Mouse (Mus musculus): Measurements from ENCODE around the gene Odf3l1. TPM values are rescaled to one million over a fixed set of nuclear protein-coding genes. Genes with fewer than 3 reads are reported as not detected.
"Not testable (repeated sequence)": the region's sequence is repeated elsewhere in the genome, so short reads cannot be mapped to it uniquely, and the experiment has no call there.

Gene Odf3l1
- 0.57 and 0.71 TPM in 2 replicates for polyA plus RNA-seq (2015; fragmentation: Nextera tagmentation; extraction: Ambion mirVana)

DNA sequence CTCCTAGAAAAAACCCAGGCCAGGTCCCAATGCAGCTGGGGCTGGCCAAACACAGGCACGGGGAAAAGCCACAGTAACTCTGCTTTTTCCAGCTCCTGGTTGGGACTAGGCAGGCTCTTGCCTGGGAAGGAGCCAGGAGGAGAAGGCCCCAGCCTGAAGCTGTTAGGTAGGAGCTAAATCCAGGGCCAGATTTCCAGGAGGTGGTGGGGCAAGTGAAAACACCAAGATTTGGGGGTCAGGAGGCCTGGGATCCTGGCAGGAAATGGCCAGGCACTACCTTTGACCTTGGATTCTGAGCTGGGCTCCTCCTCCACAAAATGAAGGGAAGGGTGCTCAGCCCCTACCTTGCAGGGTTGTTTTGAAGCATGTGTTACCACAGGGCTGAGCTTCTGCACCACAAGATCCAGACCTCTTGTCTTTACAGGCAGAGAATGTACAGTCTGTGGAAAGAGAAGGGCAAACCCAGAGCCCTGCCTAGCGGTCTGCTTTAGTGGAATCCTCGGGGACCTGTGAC is at the start of gene Odf3l1:
Gene Odf3l1 (minus strand): TSS at position 464 of the 514 bp plus-strand sequence.
- H3K9me3 ChIP-seq (ENCODE audit: control insufficient read depth, low read length), result no peaks in the 10 kb centered on the region
- ATAC-seq (ENCODE audit: low FRiP score, low TSS enrichment) (no peak), DNase-seq (ENCODE audit: low spot score) (no peak)
- peak within 1 kb of the TSS; percentile 65 for H3K9ac ChIP-seq (ENCODE audit: low read length)
- TF ChIP-seq EP300 (optimal IDR thresholded peaks at IDR 0.05) (no peak), CTCF (IDR thresholded peaks at IDR 0.05; ENCODE audit: low read depth) (no peak)
- H3K36me3 ChIP-seq (ENCODE audit: control insufficient read depth, insufficient read depth, low read length), result no peaks in the 10 kb centered on the region
- peak within 1 kb of the TSS; percentile 65 for H3K4me2 ChIP-seq (replicated peaks; ENCODE audit: low read depth)
- 3% methylated on average over 3 of the region's 3 CpGs for WGBS
- peak within 1 kb of the TSS; percentile 73 for H3K27ac ChIP-seq (replicated peaks)
- H3K4me1 ChIP-seq (replicated peaks; ENCODE audit: control insufficient read depth, insufficient read depth), result peaks cover 25% of the 10 kb centered on the region
- no peaks in the 10 kb centered on the region for H3K27me3 ChIP-seq (ENCODE audit: control insufficient read depth, insufficient read depth, low read length)
- H3K4me3 ChIP-seq (ENCODE audit: low read depth, low read length), result peak within 1 kb of the TSS; percentile 49

DNA sequence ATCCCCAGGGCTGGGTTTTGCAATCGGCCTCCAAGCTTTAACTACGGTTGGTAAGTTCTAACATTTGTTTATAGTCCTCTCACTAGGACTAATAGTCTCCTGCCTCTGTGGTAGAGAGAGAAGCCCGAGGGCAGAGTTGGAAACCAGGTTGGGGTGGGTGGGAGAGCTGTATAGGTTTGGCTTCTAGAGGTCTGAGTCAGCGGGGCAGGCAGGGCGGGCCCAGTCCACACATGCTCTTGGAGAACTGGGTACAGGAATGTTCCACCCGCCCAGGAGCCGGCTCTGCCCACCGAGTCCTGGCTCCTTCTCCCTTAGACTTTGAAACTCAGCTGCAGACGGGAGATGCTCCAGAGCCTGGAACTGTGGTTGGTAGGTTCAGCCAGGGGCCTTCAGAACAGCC is 49.5 kb upstream of the Odf3l1 start:
- ATAC-seq (ENCODE audit: low FRiP score, low TSS enrichment) (peak; percentile 63), DNase-seq (ENCODE audit: low spot score) (peak; percentile 49)
- H3K4me2 ChIP-seq (replicated peaks; ENCODE audit: low read depth), result no peak overlapping the region
- peak overlapping the region; percentile 56 for H3K27ac ChIP-seq (replicated peaks)
- 0 out of 2 replicates have a peak, but pooled peaks cover 3% of the 10 kb centered on the region for H3K4me1 ChIP-seq (replicated peaks; ENCODE audit: control insufficient read depth, insufficient read depth)
- no peaks in the 10 kb centered on the region for H3K27me3 ChIP-seq (ENCODE audit: control insufficient read depth, insufficient read depth, low read length)
- no peaks in the 10 kb centered on the region for H3K9me3 ChIP-seq (ENCODE audit: control insufficient read depth, low read length)
- no peak overlapping the region for H3K9ac ChIP-seq (ENCODE audit: low read length)
- no peak overlapping the region for H3K4me3 ChIP-seq (ENCODE audit: low read depth, low read length)
- TF ChIP-seq EP300 (optimal IDR thresholded peaks at IDR 0.05) (peak; percentile 20), CTCF (IDR thresholded peaks at IDR 0.05; ENCODE audit: low read depth) (no peak)
- WGBS, result 52% methylated on average over 9 of the region's 9 CpGs
- H3K36me3 ChIP-seq (ENCODE audit: control insufficient read depth, insufficient read depth, low read length), result peaks cover 5% of the 10 kb centered on the region

GRCm38 (mm10) chr9:56911017-56911416 is 46.5 kb upstream of the Odf3l1 start:
- H3K36me3 ChIP-seq (ENCODE audit: control insufficient read depth, insufficient read depth, low read length), result no peaks in the 10 kb centered on the region; the same call in 1 of the 2 replicates
- 0 out of 2 replicates have a peak, but pooled peaks cover 3% of the 10 kb centered on the region for H3K4me1 ChIP-seq (replicated peaks; ENCODE audit: control insufficient read depth, insufficient read depth)
- no peak for TF ChIP-seq EP300 (optimal IDR thresholded peaks at IDR 0.05)
- TF ChIP-seq CTCF (IDR thresholded peaks at IDR 0.05; ENCODE audit: low read depth), result no peak
- WGBS, result 18% methylated on average over 1 of the region's 1 CpGs
- no peak for DNase-seq (ENCODE audit: low spot score)
- H3K4me2 ChIP-seq (replicated peaks; ENCODE audit: low read depth), result no peak overlapping the region
- H3K27me3 ChIP-seq (ENCODE audit: control insufficient read depth, insufficient read depth, low read length), result no peaks in the 10 kb centered on the region
- no peak overlapping the region for H3K9ac ChIP-seq (ENCODE audit: low read length)
- no peak overlapping the region for H3K4me3 ChIP-seq (ENCODE audit: low read depth, low read length)
- ATAC-seq (ENCODE audit: low FRiP score, low TSS enrichment), result no peak
- H3K27ac ChIP-seq (replicated peaks), result no peak overlapping the region
- H3K9me3 ChIP-seq (ENCODE audit: control insufficient read depth, low read length), result no peaks in the 10 kb centered on the region

GRCm38 (mm10) chr9:56909991-56910390 is 45.5 kb upstream of the Odf3l1 start:
- not testable (repeated sequence) for H3K27me3 ChIP-seq (ENCODE audit: control insufficient read depth, insufficient read depth, low read length)
- 40% methylated on average over 4 of the region's 4 CpGs for WGBS

GRCm38 (mm10) chr9:56907549-56907948 is 43.1 kb upstream of the Odf3l1 start:
- peak; percentile 83 for DNase-seq (ENCODE audit: low spot score)
- H3K27ac ChIP-seq (replicated peaks), result peak overlapping the region; percentile 75
- no peak for TF ChIP-seq EP300 (optimal IDR thresholded peaks at IDR 0.05)
- no peak for TF ChIP-seq CTCF (IDR thresholded peaks at IDR 0.05; ENCODE audit: low read depth)
- H3K36me3 ChIP-seq (ENCODE audit: control insufficient read depth, insufficient read depth, low read length), result no peaks in the 10 kb centered on the region
- H3K4me3 ChIP-seq (ENCODE audit: low read depth, low read length), result no peak overlapping the region
- H3K27me3 ChIP-seq (ENCODE audit: control insufficient read depth, insufficient read depth, low read length), result no peaks in the 10 kb centered on the region
- WGBS, result 52% methylated on average over 9 of the region's 9 CpGs
- ATAC-seq (ENCODE audit: low FRiP score, low TSS enrichment), result peak; percentile 88
- no peaks in the 10 kb centered on the region for H3K4me1 ChIP-seq (replicated peaks; ENCODE audit: control insufficient read depth, insufficient read depth)
- no peaks in the 10 kb centered on the region for H3K9me3 ChIP-seq (ENCODE audit: control insufficient read depth, low read length)
- no peak overlapping the region for H3K4me2 ChIP-seq (replicated peaks; ENCODE audit: low read depth)
- no peak overlapping the region for H3K9ac ChIP-seq (ENCODE audit: low read length)

More at GRCm38 (mm10) chr9:56909991-56910390, 45.5 kb upstream of the Odf3l1 start:
- not testable (repeated sequence) for DNase-seq (ENCODE audit: low spot score); H3K9ac ChIP-seq (ENCODE audit: low read length); H3K9me3 ChIP-seq (ENCODE audit: control insufficient read depth, low read length); H3K4me2 ChIP-seq (replicated peaks; ENCODE audit: low read depth); H3K36me3 ChIP-seq (ENCODE audit: control insufficient read depth, insufficient read depth, low read length); ATAC-seq (ENCODE audit: low FRiP score, low TSS enrichment); H3K4me3 ChIP-seq (ENCODE audit: low read depth, low read length); H3K27ac ChIP-seq (replicated peaks); H3K4me1 ChIP-seq (replicated peaks; ENCODE audit: control insufficient read depth, insufficient read depth)

GRCm38 (mm10) chr9:56903662-56904061 is 39.2 kb upstream of the Odf3l1 start:
- WGBS, result 82% methylated on average over 3 of the region's 3 CpGs
- no peaks in the 10 kb centered on the region for H3K27me3 ChIP-seq (ENCODE audit: control insufficient read depth, insufficient read depth, low read length)
- TF ChIP-seq CTCF (IDR thresholded peaks at IDR 0.05; ENCODE audit: low read depth) (no peak), EP300 (optimal IDR thresholded peaks at IDR 0.05) (no peak)

More at GRCm38 (mm10) chr9:56903662-56904061, 39.2 kb upstream of the Odf3l1 start:
- Histone ChIP-seq H3K9ac (ENCODE audit: low read length) (no peak overlapping the region), H3K27ac (replicated peaks) (no peak overlapping the region), H3K36me3 (ENCODE audit: control insufficient read depth, insufficient read depth, low read length) (no peaks in the 10 kb centered on the region), H3K4me3 (ENCODE audit: low read depth, low read length) (no peak overlapping the region), H3K4me2 (replicated peaks; ENCODE audit: low read depth) (no peak overlapping the region), H3K9me3 (ENCODE audit: control insufficient read depth, low read length) (no peaks in the 10 kb centered on the region), H3K4me1 (replicated peaks; ENCODE audit: control insufficient read depth, insufficient read depth) (no peaks in the 10 kb centered on the region)
- no peak for DNase-seq (ENCODE audit: low spot score)
- no peak for ATAC-seq (ENCODE audit: low FRiP score, low TSS enrichment)

All from stomach, postnatal 0 days (tissue).